Mouse (Mus musculus) neural tube, embryonic 11.5 days (tissue): Measurements from ENCODE around the gene Arhgap27. TPM values are rescaled to one million over a fixed set of nuclear protein-coding genes. Genes with fewer than 3 reads are reported as not detected.

Source experiments
- ATAC-seq: fragments of 200-750 bp; cut with Nextera tagmentation; 2 replicates; pipeline ENCODE4 v1.8.0; 2017; ENCODE audit warnings: moderate number of reproducible peaks, mild to moderate bottlenecking, moderate TSS enrichment, moderate library complexity; ENCODE audit not compliant: insufficient read depth, low FRiP score, low TSS enrichment
- DNase-seq: peaks from one replicate; pipeline ENCODE4 v3.0.0-alpha.2; 2015; ENCODE audit warnings: low spot score
- H3K27ac ChIP-seq: fragments of 300-500 bp; sonication (generic); 2 replicates; pipeline ENCODE4 v1.5.1; 2014; ENCODE audit warnings: low read depth, mild to moderate bottlenecking, low read length
- H3K27me3 ChIP-seq: fragments of 300-500 bp; sonication (generic); 2 replicates; pipeline ENCODE4 v1.6.1; 2014; ENCODE audit warnings: mild to moderate bottlenecking, low read length, mixed read lengths; ENCODE audit not compliant: control insufficient read depth, insufficient read depth
- H3K36me3 ChIP-seq: fragments of 300-500 bp; sonication (generic); 2 replicates; pipeline ENCODE4 v1.6.1; 2014; ENCODE audit warnings: mild to moderate bottlenecking, low read length, moderate library complexity, mixed read lengths; ENCODE audit not compliant: control insufficient read depth, insufficient read depth
- H3K4me1 ChIP-seq: fragments of 300-500 bp; sonication (generic); 2 replicates; pipeline ENCODE4 v1.6.1; 2014; ENCODE audit warnings: low read length, mixed read lengths; ENCODE audit not compliant: control insufficient read depth, insufficient read depth
- H3K4me2 ChIP-seq: fragments of 300-500 bp; sonication (generic); 2 replicates; pipeline ENCODE4 v1.6.1; 2014; ENCODE audit warnings: low read depth, mild to moderate bottlenecking, moderate library complexity
- H3K4me3 ChIP-seq: fragments of 300-500 bp; sonication (generic); 2 replicates; pipeline ENCODE4 v1.5.1; 2014; ENCODE audit warnings: low read depth, low read length
- H3K9ac ChIP-seq: fragments of 300-500 bp; sonication (generic); 2 replicates; pipeline ENCODE4 v1.6.1; 2014; ENCODE audit warnings: mild to moderate bottlenecking, low read length
- H3K9me3 ChIP-seq: fragments of 300-500 bp; sonication (generic); 2 replicates; pipeline ENCODE4 v1.6.1; 2016; ENCODE audit warnings: low read length; ENCODE audit not compliant: control insufficient read depth
- WGBS: fragments of 180-500 bp; shearing (Covaris S2); extraction: QIAGEN DNeasy Blood & Tissue Kit; methylation state at CpG from one replicate; pipeline ENCODE4 v1.1.7; 2014; 5-methylcytosine and 5-hydroxymethylcytosine counted together
- polyA plus RNA-seq: library from polyadenylated mRNA; unstranded; fragments of >200 nt; fragmentation: Nextera tagmentation; extraction: Ambion mirVana; gene quantifications from 2 replicates; pipeline ENCODE4 v1.2.1, GENCODE M21; 2014

Gene Arhgap27
- polyA plus RNA-seq, 1 experiment from 2014 or later = 4.5 TPM

DNA sequence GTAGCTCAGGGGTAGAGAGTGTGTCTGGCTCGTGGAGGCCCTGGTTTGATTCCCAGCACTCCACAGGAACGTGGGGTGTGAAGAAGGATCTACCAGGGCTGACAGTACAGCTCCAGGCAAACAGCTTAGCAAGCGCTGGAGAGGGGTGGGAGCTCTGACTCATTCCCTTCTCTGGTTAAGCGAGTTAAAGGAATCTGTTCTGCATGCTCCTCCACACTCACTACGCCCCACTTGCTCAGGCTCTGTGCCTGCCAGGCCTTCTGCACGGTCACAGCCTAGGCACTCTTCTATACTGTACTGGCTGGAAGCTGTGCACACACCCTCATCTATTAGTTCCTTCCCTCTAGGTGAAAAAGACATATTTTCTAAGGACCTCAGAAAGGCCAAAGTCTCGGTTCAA lies 30.5 kb upstream of the Arhgap27 start:
- H3K27me3 ChIP-seq = no peaks in the 10 kb centered on the region
- no peaks in the 10 kb centered on the region for H3K4me1 ChIP-seq
- H3K9me3 ChIP-seq = no peaks in the 10 kb centered on the region
- WGBS = 90% methylated on average over 7 of the region's 7 CpGs
- no peak overlapping the region for H3K4me2 ChIP-seq
- H3K9ac ChIP-seq = no peak overlapping the region
- no peak overlapping the region for H3K4me3 ChIP-seq
- ATAC-seq (no peak), DNase-seq (no peak)
- peaks cover 10% of the 10 kb centered on the region for H3K36me3 ChIP-seq
- no peak overlapping the region for H3K27ac ChIP-seq

DNA sequence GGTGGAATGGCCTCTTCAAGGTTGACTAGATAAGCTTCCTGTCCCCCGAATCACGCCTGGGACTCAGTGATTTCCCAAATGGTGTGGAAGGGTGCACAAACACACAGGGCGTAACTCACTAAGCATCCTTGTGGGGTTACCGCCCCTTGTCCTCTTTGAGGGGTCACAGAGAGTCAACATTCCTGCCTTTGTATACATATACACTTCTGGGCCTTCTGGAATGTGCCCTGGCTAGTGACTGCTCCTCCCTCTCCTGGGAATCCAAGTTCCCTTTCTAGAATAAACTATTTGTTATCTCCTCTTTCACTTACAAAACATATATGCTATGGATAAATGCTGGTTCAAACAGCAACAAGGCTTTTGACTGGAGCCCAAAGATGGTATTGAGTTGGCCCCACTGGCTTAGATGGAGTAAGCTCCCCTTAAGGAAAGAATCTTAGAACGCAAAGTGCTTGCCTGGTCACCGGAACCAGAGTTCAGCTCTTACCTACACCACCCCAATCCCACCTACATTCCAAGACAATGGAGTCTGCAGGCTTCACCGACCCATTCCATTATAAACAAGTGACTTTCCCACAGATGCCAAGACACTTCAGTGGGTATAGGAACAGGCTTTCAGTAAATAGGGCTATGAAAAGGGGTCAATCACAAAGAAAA lies 24.5 kb upstream of the Arhgap27 start:
- Histone ChIP-seq H3K36me3 (peaks cover 2% of the 10 kb centered on the region), H3K9me3 (no peaks in the 10 kb centered on the region), H3K4me1 (no peaks in the 10 kb centered on the region), H3K4me3 (no peak overlapping the region), H3K27ac (no peak overlapping the region), H3K9ac (no peak overlapping the region), H3K27me3 (no peaks in the 10 kb centered on the region), H3K4me2 (no peak overlapping the region)
- DNase-seq = no peak
- ATAC-seq = no peak
- 78% methylated on average over 7 of the region's 7 CpGs for WGBS

DNA sequence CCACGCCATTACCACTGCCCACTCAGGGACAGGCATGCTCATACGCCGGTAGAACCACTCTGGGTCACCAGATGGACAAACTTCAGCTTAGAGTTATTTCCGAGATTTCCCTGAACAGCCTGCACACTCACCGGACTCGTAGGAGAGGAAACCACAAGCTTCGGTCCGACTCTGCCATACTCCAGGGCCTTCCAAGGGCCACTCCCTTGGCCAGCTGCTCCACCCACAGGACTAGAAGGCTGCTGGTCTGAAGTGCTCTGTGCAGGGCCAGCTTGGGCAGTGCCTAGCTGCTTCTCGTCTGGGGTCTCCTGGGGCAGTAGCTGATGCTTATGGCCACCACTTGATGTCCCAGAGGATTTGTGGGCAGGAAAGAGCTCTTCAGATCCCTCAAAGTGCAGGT lies 23.3 kb upstream of the Arhgap27 start:
- ATAC-seq = no peak
- H3K4me1 ChIP-seq = no peaks in the 10 kb centered on the region
- H3K27me3 ChIP-seq = no peaks in the 10 kb centered on the region
- H3K36me3 ChIP-seq = peaks cover 2% of the 10 kb centered on the region
- H3K27ac ChIP-seq = no peak overlapping the region
- H3K4me3 ChIP-seq = no peak overlapping the region
- H3K9ac ChIP-seq = no peak overlapping the region
- H3K9me3 ChIP-seq = no peaks in the 10 kb centered on the region
- H3K4me2 ChIP-seq = no peak overlapping the region
- 93% methylated on average over 9 of the region's 9 CpGs for WGBS
- no peak for DNase-seq

DNA sequence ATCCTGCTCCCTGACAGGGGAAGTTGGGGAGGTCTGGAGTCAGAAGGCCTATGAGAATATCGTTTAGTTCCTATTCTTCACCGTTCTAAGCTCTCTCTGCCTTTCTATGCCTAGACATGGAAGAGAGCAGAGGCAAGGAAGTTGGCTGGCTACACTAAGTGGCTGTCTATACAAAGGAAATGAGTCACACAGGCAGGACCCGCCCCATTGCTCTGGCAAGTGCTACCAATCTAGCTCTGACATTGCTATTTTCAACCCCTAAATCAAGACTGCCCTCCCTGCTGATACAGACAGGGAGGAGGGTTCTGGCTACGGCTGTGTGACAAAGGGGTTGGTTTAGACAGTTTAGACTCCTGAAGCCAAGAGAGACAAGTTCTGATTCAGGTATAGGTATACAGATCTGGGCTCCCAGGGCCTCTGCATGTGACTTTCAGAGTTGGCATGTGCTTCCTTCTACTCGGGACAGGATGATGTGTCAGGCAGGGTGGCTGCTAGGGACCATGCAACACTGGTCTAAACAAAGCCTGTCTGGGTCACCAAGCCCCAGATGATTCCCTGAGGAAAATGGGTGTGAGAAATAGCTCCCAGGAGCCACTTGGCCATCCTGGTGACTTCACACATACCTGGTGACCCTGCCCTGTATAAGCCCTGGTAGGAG lies 18.6 kb upstream of the Arhgap27 start:
- WGBS = 77% methylated on average over 5 of the region's 5 CpGs
- H3K9ac ChIP-seq = no peak overlapping the region
- no peak overlapping the region for H3K4me3 ChIP-seq
- no peak overlapping the region for H3K27ac ChIP-seq
- H3K4me1 ChIP-seq = no peaks in the 10 kb centered on the region
- no peaks in the 10 kb centered on the region for H3K27me3 ChIP-seq
- H3K9me3 ChIP-seq = no peaks in the 10 kb centered on the region
- DNase-seq = no peak
- ATAC-seq = no peak
- no peak overlapping the region for H3K4me2 ChIP-seq
- peaks cover 2% of the 10 kb centered on the region for H3K36me3 ChIP-seq

DNA sequence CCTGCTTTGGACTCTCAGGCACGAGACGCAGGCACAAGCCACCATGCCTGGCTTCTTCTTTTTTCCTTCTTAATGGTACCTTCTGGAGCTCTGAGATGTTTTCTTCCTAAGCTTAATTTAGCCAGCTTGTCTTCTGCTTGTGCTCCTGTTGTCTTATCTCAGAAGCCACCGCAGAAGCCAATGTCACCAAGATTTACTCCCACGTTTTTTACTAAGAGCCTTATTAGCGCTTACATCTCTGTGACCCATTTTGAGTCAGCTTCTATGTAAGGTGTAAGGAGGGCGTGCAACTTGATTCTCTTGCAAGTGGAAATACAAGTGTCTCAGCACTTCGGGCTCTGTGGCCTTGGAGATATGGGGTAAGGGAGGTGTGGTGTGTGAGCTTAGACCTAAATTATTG lies 18.0 kb upstream of the Arhgap27 start:
- Histone ChIP-seq H3K4me2 (no peak overlapping the region), H3K4me3 (no peak overlapping the region), H3K27me3 (no peaks in the 10 kb centered on the region), H3K36me3 (0 out of 2 replicates have a peak, but pooled peaks cover 2% of the 10 kb centered on the region), H3K27ac (no peak overlapping the region), H3K4me1 (no peaks in the 10 kb centered on the region), H3K9ac (no peak overlapping the region), H3K9me3 (no peaks in the 10 kb centered on the region)
- ATAC-seq (no peak), DNase-seq (no peak)
- 94% methylated on average over 7 of the region's 7 CpGs for WGBS

DNA sequence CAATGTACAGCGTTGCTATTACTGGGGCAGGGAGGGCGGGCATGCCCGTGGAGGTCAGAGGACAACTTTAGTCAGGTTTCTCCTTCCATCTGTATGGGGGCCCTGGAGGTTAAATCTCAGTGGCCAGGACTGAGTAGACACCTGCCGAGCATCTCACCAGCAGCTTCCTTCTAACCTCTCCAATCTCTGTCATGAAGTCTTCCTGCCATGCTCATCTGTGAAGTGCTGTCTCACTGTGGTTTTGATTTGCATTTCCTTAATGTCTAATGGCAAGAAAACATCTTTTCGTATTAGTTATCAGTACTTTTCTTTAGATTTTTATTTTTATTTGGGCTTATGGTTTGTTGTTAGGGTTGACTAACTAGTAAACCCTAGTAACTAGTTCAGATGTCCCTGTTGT lies 17.0 kb upstream of the Arhgap27 start:
- H3K9me3 ChIP-seq = no peaks in the 10 kb centered on the region
- H3K36me3 ChIP-seq = 0 out of 2 replicates have a peak, but pooled peaks cover 2% of the 10 kb centered on the region
- H3K4me3 ChIP-seq = no peak overlapping the region
- no peaks in the 10 kb centered on the region for H3K4me1 ChIP-seq
- H3K27ac ChIP-seq = no peak overlapping the region
- H3K4me2 ChIP-seq = no peak overlapping the region
- no peaks in the 10 kb centered on the region for H3K27me3 ChIP-seq
- no peak for ATAC-seq
- DNase-seq = no peak
- no peak overlapping the region for H3K9ac ChIP-seq
- 95% methylated on average over 5 of the region's 5 CpGs for WGBS

DNA sequence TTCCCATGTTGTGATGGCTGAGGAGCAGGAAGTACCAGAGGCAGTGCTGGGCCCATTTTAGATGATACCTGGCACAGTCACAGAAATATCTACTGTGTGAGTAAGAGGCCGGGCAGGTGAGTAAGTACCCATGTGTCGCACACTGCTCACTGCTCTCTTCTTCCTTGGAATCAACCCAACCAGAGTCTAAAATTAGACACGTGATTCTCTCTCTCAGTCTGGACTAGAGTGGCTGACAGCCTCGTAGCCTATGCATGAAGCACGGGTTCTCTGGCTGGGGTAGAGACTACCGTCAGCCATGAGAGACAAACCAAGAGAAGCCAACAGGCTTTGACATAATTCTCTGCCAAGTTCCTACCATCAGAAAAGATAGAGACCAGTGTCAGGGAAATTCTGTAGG lies 14.8 kb upstream of the Arhgap27 start:
- 0 out of 2 replicates have a peak, but pooled peaks cover 5% of the 10 kb centered on the region for H3K36me3 ChIP-seq
- ATAC-seq (no peak), DNase-seq (no peak)
- H3K27ac ChIP-seq = no peak overlapping the region
- no peaks in the 10 kb centered on the region for H3K4me1 ChIP-seq
- H3K4me2 ChIP-seq = no peak overlapping the region
- H3K9me3 ChIP-seq = no peaks in the 10 kb centered on the region
- H3K27me3 ChIP-seq = no peaks in the 10 kb centered on the region
- H3K9ac ChIP-seq = no peak overlapping the region
- WGBS = 92% methylated on average over 6 of the region's 6 CpGs
- H3K4me3 ChIP-seq = no peak overlapping the region

DNA sequence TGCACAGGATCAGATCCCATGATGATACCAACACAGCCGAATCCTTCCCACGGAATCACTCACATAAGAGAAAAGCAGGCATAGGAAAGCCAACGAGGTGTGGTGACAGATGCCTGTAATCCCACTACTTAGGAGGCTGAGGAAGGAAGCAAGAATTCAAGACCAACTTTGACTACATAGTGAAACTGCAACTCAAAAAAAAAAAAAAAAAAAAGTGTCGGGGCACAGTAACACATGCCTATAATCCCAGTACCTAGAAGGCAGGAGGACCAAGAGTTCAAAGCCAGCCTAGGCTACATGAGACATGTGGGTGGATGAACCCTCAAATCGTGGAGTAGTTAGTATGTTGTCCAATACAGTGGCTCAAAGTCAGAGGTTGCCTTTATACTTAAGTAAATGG lies 12.3 kb upstream of the Arhgap27 start:
- Histone ChIP-seq H3K36me3 (0 out of 2 replicates have a peak, but pooled peaks cover 5% of the 10 kb centered on the region), H3K9me3 (no peaks in the 10 kb centered on the region), H3K27me3 (no peaks in the 10 kb centered on the region), H3K4me3 (no peak overlapping the region), H3K27ac (no peak overlapping the region), H3K4me2 (no peak overlapping the region), H3K4me1 (no peaks in the 10 kb centered on the region), H3K9ac (no peak overlapping the region)
- no peak for ATAC-seq
- no peak for DNase-seq
- WGBS = 85% methylated on average over 5 of the region's 5 CpGs

DNA sequence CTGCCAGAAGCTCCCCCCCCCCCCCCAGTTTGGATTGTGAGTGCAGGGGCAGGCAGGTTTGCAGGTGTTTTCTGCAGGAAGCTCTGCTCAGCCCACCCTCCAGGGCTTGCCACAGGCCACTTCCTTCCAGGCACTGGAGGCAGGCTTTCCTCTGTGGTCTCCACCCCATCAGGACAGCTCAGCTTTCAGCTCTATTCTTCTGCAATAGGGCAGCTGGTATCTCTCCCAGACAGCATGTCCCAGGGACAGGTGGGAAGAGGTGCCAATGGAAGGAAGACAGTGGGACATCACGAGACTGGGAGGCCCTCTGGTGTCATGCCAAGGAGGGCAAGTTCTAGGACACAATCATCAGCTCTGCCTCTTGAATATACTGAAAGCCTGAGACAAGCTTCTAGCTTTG lies 11.8 kb upstream of the Arhgap27 start:
- Histone ChIP-seq H3K9me3 (no peaks in the 10 kb centered on the region), H3K4me3 (no peak overlapping the region), H3K9ac (no peak overlapping the region), H3K36me3 (0 out of 2 replicates have a peak, but pooled peaks cover 5% of the 10 kb centered on the region), H3K27me3 (no peaks in the 10 kb centered on the region), H3K4me1 (no peaks in the 10 kb centered on the region), H3K27ac (no peak overlapping the region), H3K4me2 (no peak overlapping the region)
- no peak for ATAC-seq
- WGBS = 76% methylated on average over 1 of the region's 1 CpGs
- no peak for DNase-seq
